Mouse (Mus musculus): ENCODE results near the gene Adamtsl1.

The Adamtsl1 gene

DNA sequence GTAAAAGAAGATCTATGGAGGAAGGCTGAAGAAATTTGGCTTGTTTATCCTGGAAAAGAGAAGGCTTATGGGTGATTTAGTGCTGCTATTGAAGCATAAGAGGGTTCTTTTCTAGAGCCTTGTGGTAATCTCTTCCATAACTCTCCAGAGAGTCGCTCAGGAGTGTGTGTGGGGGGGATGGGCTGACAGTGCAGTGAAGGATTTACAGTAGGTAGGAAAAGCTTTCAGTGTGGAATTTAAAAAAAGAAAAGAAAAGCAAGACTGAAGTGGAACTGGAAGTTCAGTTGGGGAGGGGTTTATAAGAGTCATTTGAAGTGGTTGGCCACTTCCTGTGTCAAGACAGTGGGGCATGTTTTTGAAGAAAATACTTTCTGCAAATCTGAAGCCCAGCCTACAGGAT, 155.8 kb downstream of the Adamtsl1 start:
- in situ Hi-C loops (cut with MboI; ENCODE audit: unreplicated experiment in 2 of 2), result no loop called here

DNA sequence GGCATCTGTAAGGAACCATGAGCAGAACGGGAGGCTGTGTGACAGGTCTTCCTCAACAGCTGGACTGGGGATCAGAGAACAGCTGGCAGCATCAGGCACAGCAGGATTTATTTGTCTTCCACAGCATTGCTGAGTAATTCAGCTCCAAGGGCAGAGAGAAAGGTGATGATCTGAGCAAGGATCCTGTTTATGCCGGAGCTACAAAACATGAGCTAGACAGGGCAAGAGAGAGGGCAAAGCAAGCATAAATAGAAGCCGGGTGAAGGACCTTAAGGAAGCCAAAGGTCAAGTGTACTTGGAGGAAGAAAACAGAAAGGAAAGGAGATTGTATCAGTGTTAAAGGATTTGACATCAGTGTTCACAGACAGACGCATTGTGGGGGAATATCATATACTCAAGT, 158.3 kb downstream of the Adamtsl1 start:
- in situ Hi-C loops (cut with MboI; ENCODE audit: unreplicated experiment in 2 of 2), result no loop called here

DNA sequence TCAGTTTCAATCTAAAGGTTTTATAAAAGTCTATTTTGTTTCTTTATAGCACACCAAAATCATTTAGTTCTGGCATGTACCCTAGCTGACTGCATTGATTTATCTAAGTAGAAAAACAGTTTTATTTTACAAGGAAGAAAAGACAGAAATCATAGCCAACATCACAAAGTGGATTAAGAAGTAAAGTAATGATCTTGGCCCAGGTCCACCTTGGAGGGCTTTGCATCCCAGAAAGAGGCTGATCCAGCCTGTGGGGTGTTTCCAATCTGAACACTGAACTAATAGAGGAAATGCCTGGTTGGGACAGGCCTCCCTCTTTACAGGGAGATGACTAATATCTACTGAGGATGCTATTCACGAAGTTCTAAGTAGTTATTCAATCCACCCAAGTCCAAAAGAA, 163.6 kb downstream of the Adamtsl1 start:
- in situ Hi-C loops (cut with MboI; ENCODE audit: unreplicated experiment in 2 of 2), result no loop called here

DNA sequence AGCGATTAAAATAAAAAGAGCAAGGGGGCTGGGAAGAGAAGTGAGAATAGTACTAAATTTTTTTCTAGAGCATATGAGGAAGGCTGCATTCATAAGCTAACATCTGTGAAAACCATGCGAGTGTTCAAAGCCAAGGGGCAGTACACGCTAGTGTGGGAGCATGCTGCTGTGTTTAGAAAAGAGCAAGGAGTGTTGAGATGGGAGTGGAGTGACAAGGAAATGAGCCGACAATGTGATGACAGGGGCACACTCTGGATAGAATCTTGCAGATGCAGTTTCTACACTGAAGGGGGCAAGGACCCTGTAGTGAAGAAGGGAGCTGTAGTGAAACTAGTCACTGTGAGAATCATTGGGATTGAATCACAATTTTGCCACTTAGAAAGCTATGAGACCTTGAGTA, 172.2 kb downstream of the Adamtsl1 start:
- in situ Hi-C loops (cut with MboI; ENCODE audit: unreplicated experiment in 2 of 2), result no loop called here

DNA sequence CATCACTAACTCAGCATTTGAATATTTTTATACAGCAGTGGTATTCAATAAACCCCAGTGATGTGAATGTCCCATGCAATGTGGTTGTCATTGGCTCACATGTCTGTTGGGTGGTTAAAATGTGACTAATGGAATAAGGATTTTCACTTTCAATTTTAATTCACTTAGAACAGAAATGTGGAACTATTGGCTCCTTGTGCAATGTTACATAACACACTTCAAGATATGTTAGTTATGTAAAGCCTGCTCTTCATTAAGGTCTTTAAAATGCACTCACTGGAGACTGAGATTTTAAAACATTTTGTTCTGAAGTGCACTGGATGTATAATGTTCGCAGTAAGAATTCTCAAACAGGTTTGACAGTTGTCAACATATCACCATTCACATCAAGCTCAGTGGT, 181.3 kb downstream of the Adamtsl1 start:
- in situ Hi-C loops (cut with MboI; ENCODE audit: unreplicated experiment in 2 of 2), result no loop called here

DNA sequence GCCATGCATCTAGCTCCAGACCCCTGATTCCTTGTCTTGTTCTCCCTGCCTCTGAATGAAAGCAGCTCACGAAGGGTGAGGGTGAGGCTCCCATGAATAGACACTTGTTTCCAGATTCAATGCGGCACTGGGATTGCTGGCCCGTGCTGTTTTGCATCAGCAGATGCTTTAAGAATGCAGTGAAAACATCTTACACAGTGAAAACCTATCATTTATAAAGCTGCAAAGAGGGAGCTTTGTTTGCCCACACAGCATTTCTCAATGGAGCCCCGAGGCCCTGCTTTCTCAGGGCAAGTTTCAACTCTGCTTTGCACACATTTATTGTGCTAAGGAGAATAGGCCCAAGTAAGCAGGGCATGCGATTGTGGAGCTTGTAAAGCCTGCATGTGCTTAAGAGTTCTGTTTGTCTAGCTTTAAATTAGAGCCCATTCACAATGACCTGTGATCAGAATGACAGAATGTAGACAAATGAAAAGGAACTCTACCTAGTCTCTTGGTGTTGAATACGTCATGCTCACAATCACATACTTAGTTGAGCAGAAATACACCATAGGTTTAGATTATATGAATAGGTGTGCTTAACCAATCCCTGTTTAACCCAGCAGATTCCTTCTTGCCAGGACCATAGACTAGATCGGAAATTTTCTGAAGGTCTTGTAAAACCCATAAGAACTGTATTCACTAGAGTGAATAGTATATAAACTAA, 193.5 kb downstream of the Adamtsl1 start:
- in situ Hi-C loops (cut with MboI; ENCODE audit: unreplicated experiment in 2 of 2), result no loop called here

DNA sequence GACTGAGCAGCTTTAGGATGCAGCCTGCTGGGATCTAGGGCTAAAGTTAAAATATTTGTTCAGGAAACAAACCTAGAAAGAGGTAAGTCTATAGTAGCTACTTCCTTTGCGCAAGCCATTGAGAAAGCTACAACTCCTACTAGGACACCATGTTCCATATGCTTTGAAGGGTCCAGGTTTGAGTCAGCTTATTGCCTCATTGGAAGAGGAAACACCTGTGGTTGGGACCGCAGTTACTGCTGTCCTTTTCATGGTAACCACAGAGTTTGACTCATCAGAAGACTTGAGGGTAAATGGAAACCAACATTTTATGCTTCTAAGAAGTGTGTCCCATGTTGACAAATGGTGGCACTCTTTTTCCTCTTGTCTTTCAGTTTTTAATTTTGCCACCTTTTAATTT, 195.7 kb downstream of the Adamtsl1 start:
- in situ Hi-C loops (cut with MboI; ENCODE audit: unreplicated experiment in 2 of 2), result no loop called here

DNA sequence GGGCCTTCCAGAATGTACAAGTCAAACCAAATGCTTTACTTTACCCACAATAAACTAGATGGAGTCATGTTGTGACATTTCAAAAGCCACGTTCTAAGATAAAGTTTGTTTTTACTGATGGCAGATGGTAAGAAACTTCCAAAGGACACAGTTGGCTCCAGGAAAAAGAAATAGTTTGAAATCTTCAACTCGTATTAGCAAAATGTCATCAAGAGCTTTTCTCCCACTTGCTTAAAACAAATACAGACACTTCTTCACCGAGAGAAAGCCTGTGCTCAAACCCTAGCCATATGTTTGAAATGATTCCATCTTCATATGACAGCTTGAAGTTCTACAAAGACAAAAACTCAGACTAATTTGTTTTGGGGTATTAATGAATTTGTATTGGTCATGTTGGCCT, 211.0 kb downstream of the Adamtsl1 start:
- in situ Hi-C loops (cut with MboI; ENCODE audit: unreplicated experiment in 2 of 2), result no loop called here

DNA sequence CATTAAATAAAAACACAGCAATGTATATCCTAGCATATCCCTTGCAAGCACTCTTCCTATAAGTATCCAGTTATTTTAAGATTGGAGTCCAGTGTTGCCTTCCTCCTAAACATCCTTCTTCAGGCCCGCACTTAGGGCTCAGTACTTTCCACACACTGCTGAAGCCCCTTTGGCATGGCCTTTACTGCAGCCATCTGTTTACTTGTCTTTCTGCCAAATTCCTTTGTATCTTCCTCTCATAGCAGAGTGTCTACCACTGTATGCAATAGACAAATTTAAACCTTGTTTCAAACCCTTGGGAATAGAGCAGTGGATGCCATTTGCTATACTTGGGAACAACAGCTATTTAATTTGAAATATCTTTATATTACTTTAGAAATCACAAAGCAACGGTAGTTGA, 213.8 kb downstream of the Adamtsl1 start:
- in situ Hi-C loops (cut with MboI; ENCODE audit: unreplicated experiment in 2 of 2), result no loop called here

DNA sequence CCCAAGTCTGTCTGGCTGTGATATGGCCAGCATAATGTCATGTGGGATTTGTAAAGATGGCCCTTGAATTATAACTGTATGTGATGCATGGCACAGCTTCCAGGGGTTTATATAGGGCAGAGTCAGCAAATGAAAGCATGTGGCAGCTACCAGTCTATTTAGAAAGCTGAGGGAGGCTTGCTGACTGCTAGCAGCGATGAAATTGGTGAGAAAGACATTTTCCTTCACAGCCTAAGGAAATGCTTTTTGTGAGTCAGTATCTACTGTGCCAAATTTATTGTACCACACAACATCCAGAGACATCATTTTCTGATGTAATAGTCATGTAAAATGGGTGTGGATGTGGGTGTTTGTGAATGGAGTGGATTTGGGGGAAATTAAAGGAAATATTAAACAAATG, 214.4 kb downstream of the Adamtsl1 start:
- in situ Hi-C loops (cut with MboI; ENCODE audit: unreplicated experiment in 2 of 2), result no loop called here

DNA sequence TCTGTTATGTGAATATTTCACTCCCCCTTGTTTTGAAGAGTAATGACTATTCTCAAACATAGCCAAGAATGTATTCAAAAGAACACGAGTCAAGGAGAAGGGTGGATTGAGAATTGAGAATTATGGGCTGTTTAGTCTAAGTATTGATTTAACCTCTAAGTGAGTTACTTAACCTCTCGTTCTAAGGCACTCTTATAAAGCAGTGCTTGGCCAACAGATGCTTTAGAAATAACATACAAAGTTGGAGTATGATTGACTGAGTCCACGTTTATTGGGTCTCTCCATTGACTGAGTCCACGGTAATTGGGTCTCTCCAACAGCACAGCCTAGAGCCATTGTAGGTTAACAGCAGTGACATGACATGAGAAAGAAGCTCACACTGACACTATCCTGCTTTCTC, 226.5 kb downstream of the Adamtsl1 start:
- in situ Hi-C loops (cut with MboI; ENCODE audit: unreplicated experiment in 2 of 2), result no loop called here

DNA sequence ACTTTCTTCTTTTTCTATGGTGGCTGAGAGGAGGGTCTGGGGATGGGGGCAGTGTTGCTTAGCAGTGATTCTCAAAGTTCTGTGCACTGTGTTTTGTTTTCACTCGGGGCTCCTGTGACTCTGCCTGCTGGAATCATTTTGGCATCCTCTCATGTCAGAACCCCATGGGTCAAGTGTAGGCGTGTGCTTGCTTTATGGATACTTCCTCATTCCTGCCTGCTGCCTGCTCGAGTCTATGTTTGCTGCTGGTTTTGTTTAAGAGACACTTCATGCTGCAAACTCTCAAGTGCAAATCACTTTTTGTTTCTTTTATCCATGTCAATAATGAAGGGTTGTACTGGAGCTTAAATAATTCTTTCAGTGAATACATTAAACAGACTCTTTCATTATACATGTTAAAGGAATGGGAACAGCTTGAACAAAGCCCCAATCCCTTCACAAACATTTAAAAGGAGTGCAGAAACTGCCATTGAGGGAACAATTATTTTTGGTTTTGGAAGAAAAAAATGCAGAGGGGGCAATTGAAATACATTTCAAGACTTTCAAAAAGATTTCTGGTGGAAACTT, 227.9 kb downstream of the Adamtsl1 start:
- in situ Hi-C loops (cut with MboI; ENCODE audit: unreplicated experiment in 2 of 2), result no loop called here

DNA sequence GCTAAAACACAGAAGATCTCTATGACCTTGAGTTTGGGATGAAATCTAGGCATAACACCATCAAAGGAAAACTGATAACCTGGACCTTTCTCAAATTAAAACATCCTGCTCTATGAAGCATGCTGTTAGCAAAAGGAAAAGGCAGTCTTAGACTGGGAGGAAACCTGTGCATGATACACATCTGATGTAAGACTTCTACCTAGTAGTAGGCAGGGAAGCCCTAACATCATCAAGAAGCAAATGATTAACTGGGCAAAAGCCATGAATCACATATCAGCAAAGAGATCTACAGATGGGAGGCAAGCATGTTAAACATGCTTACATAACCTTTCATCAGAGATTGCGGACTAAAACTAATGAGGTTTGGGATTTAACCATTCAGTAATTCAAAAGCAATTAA, 229.5 kb downstream of the Adamtsl1 start:
- in situ Hi-C loops (cut with MboI; ENCODE audit: unreplicated experiment in 2 of 2), result no loop called here

DNA sequence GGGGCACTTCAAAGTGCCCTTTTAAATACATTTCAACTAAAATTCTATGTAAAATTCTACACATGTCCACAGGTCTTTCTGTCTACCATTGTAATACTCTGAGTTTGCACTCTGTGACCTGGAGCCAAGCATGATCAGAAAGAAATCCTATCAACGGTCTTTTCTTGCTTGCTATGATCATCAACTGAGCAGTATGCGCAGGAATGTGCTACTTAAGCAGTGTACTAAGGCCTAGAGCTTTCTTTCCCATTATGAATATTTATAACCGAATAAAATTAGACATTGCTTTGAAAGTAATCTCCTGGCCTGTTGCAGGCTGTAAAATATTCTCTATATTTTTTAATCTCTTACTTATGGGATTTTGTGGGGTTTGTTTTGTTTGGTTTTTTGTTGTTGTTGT, 248.7 kb downstream of the Adamtsl1 start:
- in situ Hi-C loops (cut with MboI; ENCODE audit: unreplicated experiment in 2 of 2), result no loop called here

DNA sequence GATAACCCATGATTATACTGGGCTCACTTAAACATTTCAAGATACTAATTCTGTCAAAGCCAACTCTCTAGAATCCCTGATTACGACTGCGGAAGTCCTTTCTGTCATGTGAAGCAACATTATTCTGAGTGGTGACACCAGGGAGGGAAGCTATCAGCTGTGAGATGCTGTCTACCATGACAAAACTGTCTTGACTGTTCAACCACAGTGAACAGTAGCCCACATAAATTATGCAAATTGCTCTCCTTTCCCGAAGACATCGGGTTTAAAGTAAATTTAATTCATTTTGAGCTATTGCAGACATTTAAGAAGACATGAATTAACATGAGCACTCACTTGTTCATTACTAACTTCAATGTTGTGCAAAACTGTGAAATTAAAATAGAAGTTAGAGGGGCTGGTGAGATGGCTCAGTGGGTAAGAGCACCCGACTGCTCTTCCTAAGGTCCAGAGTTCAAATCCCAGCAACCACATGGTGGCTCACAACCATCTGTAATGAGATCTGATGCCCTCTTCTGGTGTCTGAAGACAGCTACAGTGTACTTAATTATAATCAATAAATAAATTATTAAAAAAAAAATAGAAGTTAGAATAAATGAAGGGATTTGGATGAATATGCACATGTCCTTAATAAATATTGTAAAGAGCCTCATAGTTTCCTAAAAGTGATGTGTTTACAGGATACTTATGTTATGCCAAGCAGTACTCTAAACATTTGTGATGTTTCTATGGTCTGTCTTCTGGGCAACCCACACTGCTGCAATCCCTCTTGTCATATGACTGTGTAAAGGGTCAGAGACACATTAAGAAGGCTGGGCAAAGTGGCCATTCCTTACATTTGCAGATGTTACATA, 249.4 kb downstream of the Adamtsl1 start:
- in situ Hi-C loops (cut with MboI; ENCODE audit: unreplicated experiment in 2 of 2), result no loop called here

DNA sequence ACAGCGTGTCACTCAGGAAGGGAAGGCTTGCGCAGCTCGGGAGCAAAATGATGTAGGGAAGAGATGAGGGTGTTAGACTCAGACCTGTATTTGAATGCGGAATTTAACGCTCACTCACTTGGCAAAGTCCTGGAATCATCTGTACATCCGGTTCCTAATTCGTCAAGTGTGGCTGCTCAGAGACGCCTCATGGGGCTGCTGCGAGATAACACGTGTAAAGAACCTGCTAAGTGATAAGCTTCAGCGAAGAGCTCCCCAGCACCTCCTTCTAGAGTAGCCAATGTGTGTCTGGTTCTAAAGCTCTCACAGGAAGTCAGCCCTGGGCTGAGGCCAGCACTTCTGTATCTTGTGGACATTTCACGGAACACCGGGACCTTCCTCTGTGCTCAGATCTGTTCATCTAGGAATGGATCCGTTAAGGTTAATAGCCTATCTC, 250.1 kb downstream of the Adamtsl1 start:
- in situ Hi-C loops (cut with MboI; ENCODE audit: unreplicated experiment in 2 of 2), result no loop called here

DNA sequence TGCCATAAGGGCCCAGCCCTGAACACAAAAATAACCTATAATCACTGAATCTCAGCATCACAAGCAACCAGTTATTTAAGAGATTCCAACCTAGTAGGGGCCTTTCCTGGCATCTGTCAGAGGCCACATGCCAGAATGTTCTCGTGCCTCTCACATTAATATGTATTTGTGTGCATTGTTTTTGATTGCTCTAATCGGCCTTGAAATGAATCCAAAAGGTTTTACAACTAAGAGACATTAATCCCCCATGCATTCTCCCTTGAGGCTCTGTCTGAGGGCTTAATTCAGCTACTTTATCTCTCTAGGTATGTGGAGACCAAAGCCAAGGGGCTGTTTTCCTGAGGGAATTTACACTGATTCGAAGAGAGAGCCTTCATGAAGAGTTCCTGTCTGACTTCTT, 250.5 kb downstream of the Adamtsl1 start:
- in situ Hi-C loops (cut with MboI; ENCODE audit: unreplicated experiment in 2 of 2), result no loop called here

DNA sequence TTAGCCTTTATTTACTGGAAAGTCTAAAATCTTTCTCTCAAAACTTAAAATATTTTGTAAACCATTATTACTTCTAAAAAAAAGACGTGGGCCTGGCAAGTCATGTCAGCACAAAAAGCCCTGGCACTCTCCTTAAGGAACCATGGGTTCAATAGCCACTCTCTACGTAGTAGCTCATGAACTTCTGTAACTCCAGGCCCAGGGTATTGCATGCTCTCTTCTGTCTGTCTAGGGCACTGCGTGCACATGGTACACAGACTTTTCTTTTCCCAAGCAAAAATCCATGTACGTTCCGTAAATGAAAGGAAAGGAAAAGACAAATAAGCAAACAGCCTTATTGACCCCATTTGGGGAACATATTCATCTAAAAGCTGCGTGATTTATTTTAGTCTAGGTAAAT, 253.7 kb downstream of the Adamtsl1 start:
- in situ Hi-C loops (cut with MboI; ENCODE audit: unreplicated experiment in 2 of 2), result no loop called here

DNA sequence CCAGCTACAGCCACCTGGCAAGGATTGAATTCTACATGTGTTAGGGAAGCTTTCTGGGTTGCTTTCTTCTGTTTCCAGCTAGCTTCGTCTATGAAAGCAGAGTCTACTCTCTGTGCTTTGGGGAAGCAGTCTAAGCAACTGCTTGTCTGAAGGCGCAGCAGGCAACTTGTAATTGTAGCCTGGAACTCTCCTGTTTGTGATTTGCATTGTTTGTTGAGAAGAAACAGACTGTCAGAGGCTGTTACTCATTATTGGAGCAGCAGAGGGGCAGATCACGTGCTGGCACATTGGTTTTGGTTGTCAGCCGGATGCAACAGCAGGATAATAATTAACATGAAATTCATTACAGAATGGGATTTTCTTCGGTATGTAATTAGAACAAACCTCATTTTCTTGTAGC, 254.1 kb downstream of the Adamtsl1 start:
- in situ Hi-C loops (cut with MboI; ENCODE audit: unreplicated experiment in 2 of 2), result no loop called here

DNA sequence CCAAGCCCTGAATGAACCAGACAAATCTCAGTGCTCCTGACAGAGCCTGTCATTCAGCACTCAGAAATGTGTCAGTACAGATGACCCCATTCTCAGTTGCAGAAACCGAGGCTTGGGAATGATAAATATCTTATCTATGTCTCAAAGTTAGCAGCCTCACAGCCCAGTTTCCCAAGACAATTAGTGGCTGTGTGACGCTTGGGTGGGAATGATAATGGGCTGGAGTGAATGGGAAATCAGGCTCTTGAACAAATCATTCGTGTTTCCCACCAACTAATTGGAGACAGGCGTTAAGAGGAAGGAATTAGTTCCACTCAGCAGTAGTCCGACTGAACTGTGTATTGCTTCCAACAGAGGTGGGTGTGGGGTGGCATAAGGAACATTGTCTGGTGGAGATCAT, 268.5 kb downstream of the Adamtsl1 start:
- in situ Hi-C loops (cut with MboI; ENCODE audit: unreplicated experiment in 2 of 2), result no loop called here

DNA sequence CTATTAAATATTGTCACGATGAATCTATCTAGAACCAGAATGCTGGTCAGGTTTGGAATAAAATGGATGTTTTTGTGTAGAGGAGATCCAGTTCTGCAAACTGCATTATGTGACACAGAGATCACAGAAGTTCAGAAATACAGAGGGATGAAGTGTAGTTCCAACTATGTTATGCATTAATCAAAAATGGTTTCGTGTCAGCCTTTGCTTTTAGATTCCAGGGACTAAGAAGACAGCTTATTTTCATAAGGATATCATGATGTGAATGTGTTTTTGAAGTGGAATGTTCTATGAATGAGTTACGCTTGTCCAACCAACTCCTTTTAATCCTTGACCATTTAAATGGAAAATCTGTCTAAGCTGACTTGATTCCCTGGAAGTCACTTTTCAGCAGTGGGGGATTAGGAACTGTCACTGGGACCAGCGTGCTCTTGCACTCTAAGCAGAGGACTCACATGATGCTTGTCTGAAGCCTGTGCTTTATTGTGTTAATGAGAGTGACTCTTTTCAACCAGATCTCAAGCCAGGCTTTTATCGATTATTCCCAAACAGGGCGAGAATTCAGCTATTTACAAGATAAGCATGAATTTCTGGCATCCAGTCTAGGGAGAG, 269.9 kb downstream of the Adamtsl1 start:
- in situ Hi-C loops (cut with MboI; ENCODE audit: unreplicated experiment in 2 of 2), result no loop called here

Data from v-Abl transformed pro-B cells (cell line).